Mouse (Mus musculus) C2C12 (cell line): Measurements from ENCODE around the gene Bod1.

Source experiments
- CTCF ChIP-seq: IDR thresholded peaks from one replicate; pipeline ENCODE4 v1.5.1; 2011; ENCODE audit not compliant: control insufficient read depth, insufficient read depth, insufficient read length
- USF1 ChIP-seq: IDR thresholded peaks from one replicate; pipeline ENCODE4 v1.6.1; 2011; ENCODE audit warnings: low read depth, mild to moderate bottlenecking, control low read depth, moderate library complexity

DNA sequence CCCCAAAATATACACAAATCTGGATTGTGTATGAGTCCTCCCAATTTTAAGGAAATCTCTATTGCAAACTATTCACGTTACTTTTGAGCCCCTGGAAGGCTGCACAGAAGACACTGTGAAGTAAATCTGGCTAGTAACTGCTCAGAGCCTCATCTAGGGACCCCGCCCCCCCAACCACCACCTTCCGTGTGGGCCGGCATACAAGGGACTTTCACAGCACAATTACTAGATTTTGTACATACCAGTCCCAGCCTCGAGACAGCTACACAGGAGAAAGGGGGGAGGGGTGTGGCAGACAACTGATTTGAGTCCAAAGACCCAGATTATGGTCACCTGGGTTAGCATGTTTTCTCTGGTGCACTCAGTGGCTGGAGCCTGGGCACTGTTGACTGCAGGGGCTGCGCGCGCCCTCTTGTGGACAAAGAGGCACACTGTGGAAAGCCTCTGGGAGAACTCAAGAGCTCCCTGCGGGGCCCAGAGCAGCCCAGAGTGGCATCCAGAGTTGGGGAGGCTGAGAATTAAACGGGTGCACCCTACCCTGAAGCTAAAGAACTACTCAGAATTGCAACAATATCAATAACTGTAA, 33.8 kb downstream of the Bod1 start:
- no peak for TF ChIP-seq USF1
- peak; percentile 79 for TF ChIP-seq CTCF
